Mouse (Mus musculus) stomach, postnatal 0 days (tissue): ENCODE data around the gene Prpf40a.

Experiments
- CTCF ChIP-seq: IDR thresholded peaks from 2 replicates; pipeline ENCODE4 v1.5.1; 2016; ENCODE audit warnings: antibody characterized with exemption, low read depth, mild to moderate bottlenecking, moderate library complexity
- EP300 ChIP-seq: optimal IDR thresholded peaks from 2 replicates; pipeline ENCODE3; 2016; ENCODE audit warnings: antibody characterized with exemption

DNA sequence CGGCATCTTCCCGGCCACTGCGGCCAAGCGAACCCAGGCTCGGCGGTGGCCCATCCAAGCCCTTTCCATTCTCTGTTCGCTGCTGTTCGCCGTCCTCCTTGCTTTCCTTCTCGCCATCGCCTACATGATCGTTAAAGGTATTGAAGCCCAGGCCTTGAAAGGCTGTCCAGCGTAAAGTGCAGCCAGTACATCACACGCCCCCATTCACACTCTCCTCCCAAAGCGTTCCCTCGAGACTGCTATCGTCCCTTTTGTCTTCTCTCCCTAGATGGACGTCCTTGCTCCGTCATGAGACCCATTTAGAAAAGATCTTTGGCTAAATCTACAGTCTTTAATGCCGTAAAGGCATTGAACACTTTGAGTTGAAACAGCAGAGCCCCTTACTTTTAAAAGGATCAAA, 1.3 kb upstream of the Prpf40a start:
- TF ChIP-seq CTCF, result no peak
- TF ChIP-seq EP300, result no peak
